Mouse (Mus musculus) cortical plate, adult 2 months (tissue): Measurements from ENCODE around the gene Tcf3. TPM values are rescaled to one million over a fixed set of nuclear protein-coding genes. Genes with fewer than 3 reads are reported as not detected.

Experiments used
- H3K27ac ChIP-seq: fragments of 200-500 bp; 2 replicates; pipeline ENCODE4 v1.5.1; 2012; ENCODE audit warnings: low read length, control low read depth, inconsistent platforms; ENCODE audit not compliant: insufficient read depth
- H3K4me1 ChIP-seq: fragments of 200-500 bp; 2 replicates; pipeline ENCODE4 v1.6.1; 2011; ENCODE audit warnings: low read length; ENCODE audit not compliant: control insufficient read depth, insufficient read depth
- H3K4me3 ChIP-seq: fragments of 200-500 bp; 2 replicates; pipeline ENCODE4 v1.5.1; 2011; ENCODE audit warnings: mild to moderate bottlenecking, low read length, control low read depth; ENCODE audit not compliant: insufficient read depth
- CTCF ChIP-seq: fragments of 200-500 bp; IDR thresholded peaks from 2 replicates; pipeline ENCODE4 v1.5.1; 2011; ENCODE audit warnings: mild to moderate bottlenecking, control low read depth, low read length; ENCODE audit not compliant: insufficient read depth; ENCODE audit errors: extremely low read depth
- POLR2A ChIP-seq: fragments of 200-500 bp; IDR thresholded peaks from 2 replicates; pipeline ENCODE4 v1.6.1; 2011; ENCODE audit warnings: mild to moderate bottlenecking, low read length, control low read depth; ENCODE audit not compliant: insufficient read depth; ENCODE audit errors: extremely low read depth
- polyA plus RNA-seq: library from polyadenylated mRNA; depleted of rRNA; stranded (reverse); fragments of >200 nt; gene quantifications from 2 replicates; pipeline ENCODE4 v1.2.3, GENCODE M21; 2012

Gene Tcf3
- polyA plus RNA-seq, 1 experiment = 25.5 TPM

DNA sequence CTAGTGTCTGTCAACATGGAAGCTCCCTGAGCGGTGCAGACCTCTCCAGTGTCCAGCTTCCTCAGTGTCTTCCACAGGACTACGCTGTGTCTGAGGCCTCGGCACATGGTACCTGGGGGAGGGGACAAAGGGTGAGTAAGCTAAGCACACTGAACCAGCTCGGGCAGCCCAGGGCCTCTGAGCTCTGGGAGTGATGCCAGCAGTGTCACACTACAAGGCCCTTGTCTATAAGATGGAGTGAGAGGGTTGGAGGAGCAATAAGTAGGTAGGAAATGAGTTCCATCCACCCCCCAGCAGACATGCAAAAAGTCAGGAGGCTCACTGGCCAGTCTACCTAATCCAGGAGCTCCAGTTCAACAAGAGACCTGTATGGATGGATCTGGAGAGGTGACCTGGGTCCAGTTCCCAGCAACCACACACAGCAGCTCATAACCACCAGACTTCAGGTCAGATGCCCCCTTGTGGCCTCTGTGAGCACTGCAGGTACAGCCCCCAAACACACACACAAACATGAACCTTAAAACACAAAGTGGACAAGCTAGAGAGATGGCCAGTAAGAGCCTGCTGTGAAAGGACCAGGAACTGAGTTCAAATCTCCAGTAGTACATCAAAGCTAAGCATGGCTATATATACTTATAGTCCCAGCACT, 30.3 kb downstream of the Tcf3 start:
- Histone ChIP-seq H3K27ac (no peak overlapping the region), H3K4me1 (peaks cover 12% of the 10 kb centered on the region), H3K4me3 (no peak overlapping the region)
- TF ChIP-seq CTCF = peak; percentile 45
- no peak for TF ChIP-seq POLR2A

DNA sequence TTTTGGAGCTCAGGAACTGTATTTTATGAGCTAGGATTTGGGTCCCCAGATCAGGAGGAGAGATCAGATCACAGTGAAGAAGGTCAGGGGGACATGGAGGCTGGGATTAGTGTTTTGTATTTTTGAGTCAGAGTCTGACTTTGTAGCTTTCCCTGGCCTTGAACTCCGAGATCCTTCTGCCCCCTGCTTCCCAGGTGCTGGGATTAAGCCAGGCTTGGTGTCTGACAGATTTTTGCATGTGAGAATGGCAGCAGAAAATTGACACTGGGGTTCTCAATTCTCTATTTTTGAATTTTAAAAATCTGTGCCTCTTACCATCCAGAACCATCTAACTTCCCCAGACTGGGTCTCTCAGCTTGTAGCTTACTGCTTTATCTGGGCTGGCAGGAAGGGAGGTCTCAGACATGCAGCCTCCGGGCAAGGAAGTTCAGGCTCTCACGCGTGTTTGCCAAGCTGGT, 32.7 kb downstream of the Tcf3 start:
- Histone ChIP-seq H3K27ac (0 out of 2 replicates have a peak overlapping the region, but pooled peaks have one; percentile 45), H3K4me1 (peaks cover 19% of the 10 kb centered on the region), H3K4me3 (no peak overlapping the region)
- TF ChIP-seq POLR2A = 0 out of 2 replicates have a peak, but pooled peaks have one; percentile 32
- TF ChIP-seq CTCF = no peak

- Histone ChIP-seq H3K27ac (peak overlapping the region; percentile 45; the same call in 1 of the 2 replicates), H3K4me1 (peaks cover 15% of the 10 kb centered on the region), H3K4me3 (peak overlapping the region; percentile 39)
- TF ChIP-seq CTCF (no peak), POLR2A (peak; percentile 37; the same call in 1 of the 2 replicates)
Observed at GRCm38 (mm10) chr10:80399973-80400703, 33.3 kb downstream of the Tcf3 start.

DNA sequence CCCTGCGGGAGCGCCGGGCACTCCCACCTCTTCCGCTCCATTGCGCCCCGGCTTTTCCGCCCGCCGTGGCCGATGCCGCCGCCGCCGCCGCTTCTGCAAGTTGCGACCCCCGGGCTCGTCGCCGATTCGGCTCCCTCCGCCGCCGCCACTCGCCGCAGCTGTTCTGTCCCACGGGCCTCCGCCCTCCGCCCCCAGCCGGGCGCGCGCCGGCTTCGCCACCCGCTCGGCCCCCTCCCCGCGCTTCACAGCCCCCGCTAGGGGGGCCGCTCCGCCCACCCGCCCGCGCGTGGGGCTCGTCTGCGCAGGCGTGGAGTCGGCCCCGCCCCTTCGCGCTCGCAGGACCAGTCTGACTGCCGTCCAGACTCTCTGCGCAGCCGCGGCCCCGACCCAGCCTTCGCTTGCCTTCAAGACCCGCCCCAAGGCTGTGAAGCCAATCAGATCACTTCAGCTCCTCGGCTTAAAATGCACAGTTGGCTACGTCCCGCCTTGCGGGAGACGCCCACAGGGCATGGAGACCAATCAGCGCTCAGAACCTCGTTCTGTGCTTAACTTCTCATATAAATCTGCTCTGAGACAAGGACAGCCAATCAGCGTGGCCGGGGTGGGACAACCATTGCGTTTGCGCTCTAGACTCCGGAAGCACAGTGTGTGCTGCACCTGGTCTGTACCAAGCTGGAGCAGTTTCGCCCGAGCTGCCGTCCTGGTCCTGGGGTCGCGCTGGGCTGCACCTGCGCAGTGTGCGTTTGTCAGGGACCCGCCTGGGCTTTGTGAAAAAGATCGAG, 34.1 kb downstream of the Tcf3 start, which contains the start of gene Mbd3:
Mbd3 (minus strand) TSS at position 360 of the 782 bp plus-strand sequence.
- Histone ChIP-seq H3K4me1 (peaks cover 10% of the 10 kb centered on the region), H3K4me3 (peak within 1 kb of the TSS; percentile 41), H3K27ac (peak within 1 kb of the TSS; percentile 92)
- TF ChIP-seq CTCF = no peak
- TF ChIP-seq POLR2A = peak; percentile 99

GRCm38 (mm10) chr10:80398719-80399190, 34.7 kb downstream of the Tcf3 start:
- TF ChIP-seq POLR2A (peak; percentile 71; the same call in 1 of the 2 replicates), CTCF (no peak)
- peaks cover 10% of the 10 kb centered on the region for H3K4me1 ChIP-seq
- H3K27ac ChIP-seq = peak overlapping the region; percentile 92
- peak overlapping the region; percentile 41 for H3K4me3 ChIP-seq

GRCm38 (mm10) chr10:80398174-80398535, 35.3 kb downstream of the Tcf3 start:
- no peak overlapping the region for H3K27ac ChIP-seq
- TF ChIP-seq CTCF = no peak
- TF ChIP-seq POLR2A = no peak
- peaks cover 10% of the 10 kb centered on the region for H3K4me1 ChIP-seq
- H3K4me3 ChIP-seq = peak overlapping the region; percentile 41

DNA sequence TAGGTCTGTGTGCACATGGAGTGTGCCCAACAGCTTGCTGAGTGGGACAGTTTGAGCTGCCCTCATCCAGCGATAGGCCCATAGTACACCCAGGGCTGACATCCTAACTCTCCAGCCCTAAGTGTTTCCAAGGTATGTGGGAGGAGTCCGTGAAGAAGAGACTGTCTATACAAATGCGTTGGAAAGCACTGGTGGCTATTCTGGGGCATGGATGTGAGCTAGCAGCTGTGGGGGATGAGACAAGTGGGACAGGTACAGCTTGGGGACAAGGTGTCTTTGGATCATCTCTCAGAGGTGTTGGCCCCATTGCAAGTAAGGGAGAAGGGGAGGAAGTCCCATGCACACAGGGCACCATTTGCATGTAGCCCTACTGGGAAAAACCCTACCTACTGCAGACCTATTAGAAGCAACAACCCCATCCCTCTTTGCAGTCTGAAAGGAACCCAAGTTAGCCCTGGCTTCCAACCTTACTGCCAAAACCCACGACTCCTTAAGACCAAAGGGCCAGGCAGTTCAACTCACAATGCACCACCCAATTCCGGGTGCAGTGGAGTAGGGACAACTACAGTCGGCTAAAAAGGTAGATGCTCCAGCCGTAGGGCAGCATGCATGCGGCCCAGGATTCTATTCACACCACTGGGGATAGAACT, 35.8 kb downstream of the Tcf3 start:
- Histone ChIP-seq H3K4me3 (no peak overlapping the region), H3K27ac (no peak overlapping the region), H3K4me1 (peaks cover 10% of the 10 kb centered on the region)
- no peak for TF ChIP-seq CTCF
- TF ChIP-seq POLR2A = no peak

- peaks cover 10% of the 10 kb centered on the region for H3K4me1 ChIP-seq
- H3K27ac ChIP-seq = no peak overlapping the region
- TF ChIP-seq CTCF (no peak), POLR2A (no peak)
- no peak overlapping the region for H3K4me3 ChIP-seq
Observed at GRCm38 (mm10) chr10:80396822-80397523, 36.5 kb downstream of the Tcf3 start.
